Mouse (Mus musculus): ENCODE measurements around the gene Cenpm. TPM values are rescaled to one million over a fixed set of nuclear protein-coding genes. Genes with fewer than 3 reads are reported as not detected.

Gene Cenpm
- polyA plus RNA-seq, 1 experiment from 2014 or later: 23.2 TPM

DNA sequence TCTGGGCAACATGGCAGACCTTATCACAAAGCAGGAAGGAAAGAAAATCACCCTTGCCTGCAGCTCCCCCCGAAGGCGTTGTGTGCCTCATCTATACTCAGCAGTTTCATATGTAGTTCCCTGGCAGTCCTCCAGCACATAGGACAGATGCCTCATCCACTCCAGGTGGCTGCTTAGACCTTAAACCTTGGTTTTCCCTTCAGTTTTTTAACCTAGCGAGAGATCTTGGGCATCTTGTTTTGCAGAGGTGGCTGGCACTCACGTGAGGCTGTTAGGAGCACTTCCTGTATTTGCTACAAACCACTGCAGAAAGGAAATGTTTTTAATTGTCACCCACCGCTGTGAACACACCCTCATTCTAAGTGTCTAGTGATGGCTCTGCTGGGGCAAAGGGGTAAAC is 57.6 kb downstream of the Cenpm start:
- peaks cover 99% of the 10 kb centered on the region for H3K36me3 ChIP-seq (ENCODE audit: control insufficient read depth, insufficient read depth, low read length)
- no peaks in the 10 kb centered on the region for H3K4me1 ChIP-seq (ENCODE audit: control insufficient read depth, insufficient read depth, low read length)
- 94% methylated on average over 5 of the region's 5 CpGs for WGBS
- no peaks in the 10 kb centered on the region for H3K27me3 ChIP-seq (ENCODE audit: control insufficient read depth, insufficient read depth, low read length)
- H3K4me3 ChIP-seq (replicated peaks; ENCODE audit: low read depth, low read length): no peak overlapping the region
- no peak overlapping the region for H3K9ac ChIP-seq (replicated peaks; ENCODE audit: low read length)
- H3K4me2 ChIP-seq (ENCODE audit: low read length): no peak overlapping the region
- H3K9me3 ChIP-seq (ENCODE audit: control insufficient read depth, low read length): no peaks in the 10 kb centered on the region; the same call in 1 of the 2 replicates
- DNase-seq (no peak), ATAC-seq (ENCODE audit: low FRiP score, low TSS enrichment) (no peak)
- no peak overlapping the region for H3K27ac ChIP-seq (replicated peaks; ENCODE audit: low read depth, low read length)

DNA sequence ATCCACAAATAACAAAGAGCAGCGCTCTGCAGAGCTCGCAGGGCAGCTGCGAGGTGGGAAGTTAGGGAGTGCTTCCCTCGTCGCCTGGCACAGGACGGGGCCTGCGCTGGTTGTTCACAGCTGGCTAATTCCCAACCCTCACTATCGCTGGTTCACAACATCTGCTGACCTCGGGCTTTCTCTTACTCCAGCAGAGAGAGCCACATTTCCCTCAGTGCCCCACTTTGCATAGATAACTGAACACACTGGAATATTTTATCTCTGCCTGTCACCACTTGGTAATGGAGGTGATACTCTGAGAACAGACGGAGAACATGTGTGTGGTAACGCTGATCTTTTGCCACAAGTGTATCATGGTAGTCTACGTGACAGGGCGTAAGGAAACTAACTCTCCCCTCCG is 58.4 kb downstream of the Cenpm start:
- ATAC-seq (ENCODE audit: low FRiP score, low TSS enrichment) (no peak), DNase-seq (no peak)
- Histone ChIP-seq H3K4me1 (ENCODE audit: control insufficient read depth, insufficient read depth, low read length) (no peaks in the 10 kb centered on the region), H3K4me2 (ENCODE audit: low read length) (no peak overlapping the region), H3K9ac (replicated peaks; ENCODE audit: low read length) (no peak overlapping the region), H3K9me3 (ENCODE audit: control insufficient read depth, low read length) (no peaks in the 10 kb centered on the region; the same call in 1 of the 2 replicates), H3K36me3 (ENCODE audit: control insufficient read depth, insufficient read depth, low read length) (peaks cover 100% of the 10 kb centered on the region), H3K27ac (replicated peaks; ENCODE audit: low read depth, low read length) (no peak overlapping the region), H3K27me3 (ENCODE audit: control insufficient read depth, insufficient read depth, low read length) (no peaks in the 10 kb centered on the region), H3K4me3 (replicated peaks; ENCODE audit: low read depth, low read length) (no peak overlapping the region)
- 85% methylated on average over 14 of the region's 14 CpGs for WGBS

DNA sequence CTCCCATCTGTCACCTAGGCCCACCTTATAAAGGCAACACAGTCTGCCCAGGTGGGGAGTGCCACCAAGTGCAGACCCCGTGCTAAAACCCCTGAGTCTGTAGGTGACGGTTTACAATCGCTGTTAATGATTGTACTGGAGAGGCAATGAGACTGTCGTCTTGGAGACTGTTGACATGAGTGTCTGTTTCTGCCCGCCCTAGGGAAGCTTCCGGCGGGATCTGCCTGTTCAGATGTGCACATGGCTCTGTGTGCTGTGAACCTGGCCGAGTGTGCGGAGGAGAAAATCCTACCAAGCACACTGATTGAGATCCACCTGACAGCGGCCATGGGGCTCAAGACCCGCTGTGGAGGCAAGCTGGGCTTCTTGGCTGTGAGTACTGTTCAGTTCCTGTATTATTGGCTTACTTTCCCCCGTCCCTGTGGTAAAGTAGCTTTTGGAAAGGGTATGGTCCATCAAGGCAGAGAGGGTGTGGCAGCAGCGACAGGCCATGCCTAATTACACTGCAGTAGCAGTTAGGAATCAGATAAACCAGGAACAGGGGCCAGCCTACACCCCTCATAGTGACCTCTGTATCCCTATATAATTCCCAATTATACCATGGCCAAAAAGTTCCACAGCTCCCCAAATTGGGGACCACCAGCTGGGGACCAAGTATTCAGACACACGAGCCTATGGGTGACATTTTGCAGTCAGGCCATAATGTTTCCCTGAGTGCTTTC is 59.3 kb downstream of the Cenpm start:
- 93% methylated on average over 14 of the region's 14 CpGs for WGBS
- Histone ChIP-seq H3K9me3 (ENCODE audit: control insufficient read depth, low read length) (no peaks in the 10 kb centered on the region; the same call in 1 of the 2 replicates), H3K36me3 (ENCODE audit: control insufficient read depth, insufficient read depth, low read length) (peaks cover 100% of the 10 kb centered on the region), H3K4me3 (replicated peaks; ENCODE audit: low read depth, low read length) (no peak overlapping the region), H3K27me3 (ENCODE audit: control insufficient read depth, insufficient read depth, low read length) (no peaks in the 10 kb centered on the region), H3K4me2 (ENCODE audit: low read length) (no peak overlapping the region), H3K4me1 (ENCODE audit: control insufficient read depth, insufficient read depth, low read length) (no peaks in the 10 kb centered on the region), H3K27ac (replicated peaks; ENCODE audit: low read depth, low read length) (no peak overlapping the region), H3K9ac (replicated peaks; ENCODE audit: low read length) (no peak overlapping the region)
- no peak for ATAC-seq (ENCODE audit: low FRiP score, low TSS enrichment)
- no peak for DNase-seq

DNA sequence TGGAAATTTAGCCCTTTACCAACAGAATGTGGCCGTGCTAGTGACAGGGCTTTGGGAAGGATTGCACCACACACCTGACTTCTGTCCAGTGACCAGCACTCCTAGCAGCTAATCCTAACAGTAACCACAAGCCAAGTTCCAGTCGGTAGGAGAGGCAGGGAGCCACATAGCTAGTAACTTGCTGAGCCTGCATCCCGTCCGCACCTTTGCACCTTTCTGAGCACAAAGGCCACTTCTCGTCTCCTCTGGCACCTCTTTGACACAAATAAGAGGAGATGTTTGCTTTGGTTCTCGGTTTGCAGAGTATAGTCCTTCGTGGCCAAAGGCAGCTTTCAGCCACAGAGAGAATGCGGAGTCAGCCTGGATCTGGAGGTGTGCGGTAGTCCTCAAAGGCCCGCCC is 59.9 kb downstream of the Cenpm start:
- H3K9me3 ChIP-seq (ENCODE audit: control insufficient read depth, low read length): no peaks in the 10 kb centered on the region; the same call in 1 of the 2 replicates
- no peak overlapping the region for H3K4me3 ChIP-seq (replicated peaks; ENCODE audit: low read depth, low read length)
- DNase-seq: no peak
- H3K9ac ChIP-seq (replicated peaks; ENCODE audit: low read length): no peak overlapping the region
- ATAC-seq (ENCODE audit: low FRiP score, low TSS enrichment): no peak
- no peaks in the 10 kb centered on the region for H3K4me1 ChIP-seq (ENCODE audit: control insufficient read depth, insufficient read depth, low read length)
- no peak overlapping the region for H3K4me2 ChIP-seq (ENCODE audit: low read length)
- H3K36me3 ChIP-seq (ENCODE audit: control insufficient read depth, insufficient read depth, low read length): peaks cover 100% of the 10 kb centered on the region
- WGBS: 93% methylated on average over 10 of the region's 10 CpGs
- no peaks in the 10 kb centered on the region for H3K27me3 ChIP-seq (ENCODE audit: control insufficient read depth, insufficient read depth, low read length)
- H3K27ac ChIP-seq (replicated peaks; ENCODE audit: low read depth, low read length): no peak overlapping the region

DNA sequence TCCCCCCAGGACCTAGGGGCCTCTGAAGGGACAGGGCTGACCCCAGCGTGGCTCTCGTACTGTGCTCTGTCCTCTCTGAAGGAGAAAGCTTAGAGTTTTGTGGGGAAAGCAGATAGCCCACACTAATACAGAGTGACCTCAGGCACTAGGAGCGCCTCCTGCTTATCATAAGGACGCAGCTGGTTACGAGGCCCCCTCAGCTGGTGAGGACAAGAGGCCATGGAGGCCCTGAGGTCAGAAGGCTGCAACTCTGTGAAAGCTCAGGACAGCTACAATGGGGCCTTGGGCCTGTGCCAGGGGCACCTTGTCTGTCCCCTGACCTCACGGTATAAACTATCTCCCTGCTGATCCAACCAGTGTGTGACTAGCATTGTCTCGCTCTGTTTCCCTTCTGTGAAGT is 60.4 kb downstream of the Cenpm start:
- H3K27ac ChIP-seq (replicated peaks; ENCODE audit: low read depth, low read length): no peak overlapping the region
- no peak overlapping the region for H3K4me3 ChIP-seq (replicated peaks; ENCODE audit: low read depth, low read length)
- H3K4me1 ChIP-seq (ENCODE audit: control insufficient read depth, insufficient read depth, low read length): no peaks in the 10 kb centered on the region
- WGBS: 84% methylated on average over 7 of the region's 7 CpGs
- H3K4me2 ChIP-seq (ENCODE audit: low read length): no peak overlapping the region
- no peaks in the 10 kb centered on the region; the same call in 1 of the 2 replicates for H3K9me3 ChIP-seq (ENCODE audit: control insufficient read depth, low read length)
- ATAC-seq (ENCODE audit: low FRiP score, low TSS enrichment) (no peak), DNase-seq (no peak)
- no peak overlapping the region for H3K9ac ChIP-seq (replicated peaks; ENCODE audit: low read length)
- no peaks in the 10 kb centered on the region for H3K27me3 ChIP-seq (ENCODE audit: control insufficient read depth, insufficient read depth, low read length)
- peaks cover 100% of the 10 kb centered on the region for H3K36me3 ChIP-seq (ENCODE audit: control insufficient read depth, insufficient read depth, low read length)

MicroRNA genes within 50 kb of the gene (microRNA counts, 519-probe panel; counts per million panel counts)
- microRNA mmu-miR-33: 3,146 counts per million, percentile 13 among the panel's probes with 10 or more counts

Small RNA genes within 50 kb of the gene (microRNA-seq; reads per million reads assigned to microRNA genes)
- gene Mir33: 123 reads per million, percentile 59 among the genes with 10 or more reads in this experiment

Other genes starting within 250 kb of the Cenpm start
- 39.7 and 51.0 TPM in 2 replicates for gene Desi1, start 210.9 kb downstream of the Cenpm start, polyA plus RNA-seq (2014; fragmentation: Nextera tagmentation; extraction: Ambion mirVana)
- gene Snu13, start 197.2 kb downstream of the Cenpm start, polyA plus RNA-seq (2014; fragmentation: Nextera tagmentation; extraction: Ambion mirVana): 243 and 254 TPM in 2 replicates
- 0.04 TPM in 1 of 2 replicates, not detected in the other for gene 4930407I10Rik, start 185.6 kb downstream of the Cenpm start, polyA plus RNA-seq (2014; fragmentation: Nextera tagmentation; extraction: Ambion mirVana)
- 0.07 TPM in 1 of 2 replicates, not detected in the other for gene Mei1, start 174.8 kb downstream of the Cenpm start, polyA plus RNA-seq (2014; fragmentation: Nextera tagmentation; extraction: Ambion mirVana)
- 10.0 and 11.0 TPM in 2 replicates for gene Ccdc134, start 116.8 kb downstream of the Cenpm start, polyA plus RNA-seq (2014; fragmentation: Nextera tagmentation; extraction: Ambion mirVana)
- 132 and 158 TPM in 2 replicates for gene Srebf2, start 97.6 kb downstream of the Cenpm start, polyA plus RNA-seq (2014; fragmentation: Nextera tagmentation; extraction: Ambion mirVana)
- 0.70 and 1.5 TPM in 2 replicates for gene Shisa8, start 31.9 kb downstream of the Cenpm start, polyA plus RNA-seq (2014; fragmentation: Nextera tagmentation; extraction: Ambion mirVana)
- gene Tnfrsf13c, start 20.4 kb downstream of the Cenpm start, polyA plus RNA-seq (2014; fragmentation: Nextera tagmentation; extraction: Ambion mirVana): 0.19 TPM in 1 of 2 replicates, not detected in the other
- 12.2 and 47.6 TPM in 2 replicates for gene 1500009C09Rik, start 7.6 kb upstream of the Cenpm start, polyA plus RNA-seq (2014; fragmentation: Nextera tagmentation; extraction: Ambion mirVana)
- gene Sept3, start 30.1 kb upstream of the Cenpm start, polyA plus RNA-seq (2014; fragmentation: Nextera tagmentation; extraction: Ambion mirVana): 361 and 403 TPM in 2 replicates
- gene Wbp2nl, start 54.2 kb upstream of the Cenpm start, polyA plus RNA-seq (2014; fragmentation: Nextera tagmentation; extraction: Ambion mirVana): not detected in 2 replicates
- gene Naga, start 94.2 kb upstream of the Cenpm start, polyA plus RNA-seq (2014; fragmentation: Nextera tagmentation; extraction: Ambion mirVana): 23.0 and 27.3 TPM in 2 replicates
- gene Pheta2, start 94.2 kb upstream of the Cenpm start, polyA plus RNA-seq (2014; fragmentation: Nextera tagmentation; extraction: Ambion mirVana): 0.85 and 1.3 TPM in 2 replicates
- gene Smdt1, start 94.2 kb upstream of the Cenpm start, polyA plus RNA-seq (2014; fragmentation: Nextera tagmentation; extraction: Ambion mirVana): 286 and 365 TPM in 2 replicates
- 375 and 469 TPM in 2 replicates for gene Ndufa6, start 109.6 kb upstream of the Cenpm start, polyA plus RNA-seq (2014; fragmentation: Nextera tagmentation; extraction: Ambion mirVana)
- 0.76 and 2.1 TPM in 2 replicates for gene Cyp2d22, start 135.5 kb upstream of the Cenpm start, polyA plus RNA-seq (2014; fragmentation: Nextera tagmentation; extraction: Ambion mirVana)
- not detected in 2 replicates for gene Cyp2d11, start 149.3 kb upstream of the Cenpm start, polyA plus RNA-seq (2014; fragmentation: Nextera tagmentation; extraction: Ambion mirVana)
- gene Cyp2d10, start 162.4 kb upstream of the Cenpm start, polyA plus RNA-seq (2014; fragmentation: Nextera tagmentation; extraction: Ambion mirVana): not detected in 2 replicates
- gene Cyp2d9, start 188.7 kb upstream of the Cenpm start, polyA plus RNA-seq (2014; fragmentation: Nextera tagmentation; extraction: Ambion mirVana): not detected in 2 replicates

Measured in midbrain, embryonic 14.5 days (tissue).